Mouse (Mus musculus): ENCODE results near the gene Gm7361.
"Not testable (repeated sequence)": the region's sequence is repeated elsewhere in the genome, so short reads cannot be mapped to it uniquely, and the experiment has no call there.

The Gm7361 gene

DNA sequence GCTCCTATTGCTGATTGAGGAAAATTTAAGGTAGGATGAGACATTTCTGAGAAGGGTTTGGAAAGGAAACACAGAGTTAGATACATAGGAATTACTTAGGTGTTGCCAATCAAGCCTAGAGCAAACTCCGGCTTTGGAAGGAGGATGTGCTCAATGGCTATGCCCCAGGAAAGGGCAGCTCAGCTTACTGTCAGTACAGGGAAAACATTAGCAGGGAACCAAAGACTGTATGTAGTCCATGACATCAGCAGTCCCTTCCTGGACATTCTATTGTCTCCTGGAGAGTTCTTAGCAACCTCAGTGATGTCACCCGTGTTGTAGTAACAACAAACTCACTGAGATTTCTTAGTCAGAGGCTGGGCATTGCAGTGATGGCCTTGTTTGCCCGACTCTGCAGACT lies at the start of gene Gm7361:
TSS of gene Gm7361 (plus strand) at position 301 of the 400 bp plus-strand sequence.
- not testable (repeated sequence) for DNase-seq

DNA sequence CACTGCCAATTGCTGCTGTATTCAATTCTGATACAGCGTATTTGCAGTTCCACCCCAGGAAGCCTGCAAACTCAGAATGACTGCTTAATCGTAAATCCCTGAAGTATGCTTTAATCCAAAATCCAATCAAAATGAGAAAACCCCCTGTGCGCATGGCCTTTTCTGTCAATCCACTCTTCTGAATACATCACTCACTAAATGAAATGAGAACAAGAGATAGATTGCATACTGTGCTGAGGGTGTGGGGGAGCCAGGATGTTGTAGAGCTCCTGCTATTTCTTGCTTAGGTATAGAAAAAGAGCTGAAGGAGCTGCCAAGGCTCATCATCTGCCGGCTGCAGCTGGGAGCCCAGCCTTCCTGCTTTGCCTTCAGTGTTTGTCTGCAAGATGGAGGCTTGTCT lies 46.5 kb upstream of the Gm7361 start:
- no peak for DNase-seq

DNA sequence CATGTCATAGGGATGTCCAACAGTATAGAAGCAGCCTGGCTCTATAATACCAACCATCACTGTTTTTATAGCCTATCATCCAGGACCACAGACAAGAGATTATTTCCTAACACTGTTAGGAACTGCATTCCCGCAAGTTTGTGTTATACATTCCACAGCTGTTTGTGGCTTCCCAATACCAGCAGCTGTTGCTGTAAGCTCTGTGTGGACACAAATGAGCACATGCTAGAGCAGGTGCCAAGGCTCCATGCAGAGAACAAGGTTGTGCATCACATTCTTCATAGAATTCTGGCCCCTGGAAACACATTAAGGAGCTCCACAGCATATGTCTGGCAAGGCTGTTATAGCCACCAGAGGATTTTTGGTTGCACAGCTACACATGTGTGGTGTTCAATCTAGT lies 35.4 kb upstream of the Gm7361 start:
- no peak for DNase-seq

DNA sequence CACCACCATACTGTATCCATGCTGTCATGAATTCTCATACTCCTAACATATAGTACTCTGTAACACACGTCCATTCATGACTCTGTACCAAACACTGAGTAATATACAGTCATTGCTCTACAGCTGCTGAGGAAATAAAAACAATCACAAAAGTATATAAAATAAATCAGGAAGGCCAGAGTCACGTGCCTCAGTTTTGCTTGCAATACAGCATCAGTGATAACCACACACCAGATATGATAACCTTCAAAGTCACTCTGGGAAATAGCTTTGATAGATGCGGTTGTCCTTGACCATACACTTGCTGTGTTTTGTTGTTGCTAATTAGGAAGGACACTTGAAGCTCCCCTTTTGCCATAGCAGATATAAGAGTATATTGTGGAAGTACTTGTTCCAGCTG lies 9.2 kb downstream of the Gm7361 start:
- DNase-seq: not testable (repeated sequence)

DNA sequence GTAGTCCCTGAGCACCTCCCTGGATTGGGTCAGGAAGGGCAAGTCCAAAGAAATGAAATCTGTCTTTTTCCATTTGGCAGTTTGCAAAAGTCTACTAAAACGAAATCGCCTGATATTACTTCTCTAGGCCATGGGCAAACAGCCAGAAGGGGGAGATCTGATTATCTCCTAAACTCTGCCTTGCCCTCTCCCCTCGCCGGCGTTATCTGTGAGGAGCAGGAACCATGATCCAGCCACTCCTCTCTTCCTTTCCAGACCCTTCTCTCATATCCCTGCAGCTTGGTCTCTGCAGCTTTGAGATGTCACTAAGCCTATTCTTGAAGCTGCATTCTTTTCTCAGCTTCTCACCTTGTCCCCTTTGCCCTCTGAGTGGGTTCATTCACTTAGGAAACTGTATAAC lies 22.9 kb downstream of the Gm7361 start:
- DNase-seq: no peak

DNA sequence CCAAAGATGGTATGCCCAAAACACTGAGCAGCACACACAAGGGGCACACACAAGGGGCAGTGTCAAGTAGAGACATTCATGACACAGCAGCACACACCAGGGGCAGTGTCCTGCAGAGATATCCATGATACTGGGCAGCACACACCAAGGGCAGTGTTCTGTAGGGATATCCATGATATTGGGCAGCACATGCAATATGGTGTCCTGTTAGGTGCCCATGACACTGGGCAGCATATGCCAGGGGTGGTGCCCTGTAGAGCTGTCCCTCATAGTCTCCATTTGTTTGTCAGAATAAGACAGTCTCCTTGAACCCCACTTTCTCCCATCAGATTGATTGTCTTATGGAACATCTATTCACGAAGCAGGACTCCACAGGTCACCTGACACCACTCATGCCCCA lies 24.2 kb downstream of the Gm7361 start:
- DNase-seq: no peak

DNA sequence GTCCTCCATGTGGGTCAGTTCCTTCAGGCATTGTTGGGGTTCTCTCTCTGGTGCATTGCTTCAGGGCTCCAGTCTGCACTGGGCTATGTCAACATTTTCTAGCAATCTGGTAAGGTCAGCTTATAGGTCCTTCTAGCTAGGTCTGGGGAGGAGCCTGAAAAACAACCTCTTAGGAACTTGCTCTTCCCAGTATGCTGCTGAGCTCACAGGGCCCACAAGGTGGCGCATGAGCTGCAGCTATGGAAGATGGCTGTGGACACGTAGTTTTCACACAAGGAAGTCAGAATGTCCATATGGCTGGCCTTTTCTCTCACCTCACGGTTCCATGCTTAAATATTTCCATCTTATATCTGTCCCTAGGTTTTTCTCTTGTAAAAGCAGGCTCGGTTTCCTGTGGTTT lies 24.8 kb downstream of the Gm7361 start:
- DNase-seq: peak; percentile 12

DNA sequence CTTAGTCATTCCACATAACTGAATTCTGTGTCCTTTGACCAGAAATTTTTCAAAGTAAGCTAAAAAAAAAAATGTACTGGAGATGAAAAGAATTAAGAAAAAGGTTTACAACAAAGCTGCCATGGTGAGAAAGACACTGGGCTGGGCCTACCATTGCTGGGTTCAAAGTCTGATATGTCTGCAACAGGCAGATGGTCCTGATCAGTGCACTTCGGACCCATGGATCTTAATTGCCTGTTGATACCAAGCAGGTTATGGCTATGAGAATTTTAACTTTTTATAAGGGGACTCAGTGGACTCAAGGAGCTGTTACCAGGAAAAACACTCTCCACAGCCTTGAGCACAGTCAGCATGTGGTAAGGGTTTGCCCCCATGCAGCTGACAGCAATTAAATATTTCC lies 25.9 kb downstream of the Gm7361 start:
- DNase-seq: no peak

DNA sequence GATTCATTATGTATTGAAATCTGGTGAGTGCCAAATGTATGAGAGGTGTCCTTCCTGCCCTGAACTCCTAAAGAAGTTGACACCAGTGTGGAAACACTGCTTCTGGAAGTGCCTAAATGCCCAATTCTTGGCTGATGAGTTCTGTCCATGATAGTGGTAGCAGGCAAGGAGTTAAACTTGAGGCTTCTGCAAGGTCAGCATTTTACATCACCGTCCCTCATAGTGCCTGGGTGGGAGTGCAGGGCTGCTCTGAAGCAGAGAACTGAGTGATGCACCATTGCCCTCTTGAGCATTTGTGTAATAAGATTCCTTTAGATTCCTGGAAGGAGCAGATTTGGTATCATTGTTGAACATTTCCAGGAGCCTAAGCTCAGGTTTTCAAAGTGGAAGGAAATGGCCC lies 34.1 kb downstream of the Gm7361 start:
- no peak for DNase-seq

DNA sequence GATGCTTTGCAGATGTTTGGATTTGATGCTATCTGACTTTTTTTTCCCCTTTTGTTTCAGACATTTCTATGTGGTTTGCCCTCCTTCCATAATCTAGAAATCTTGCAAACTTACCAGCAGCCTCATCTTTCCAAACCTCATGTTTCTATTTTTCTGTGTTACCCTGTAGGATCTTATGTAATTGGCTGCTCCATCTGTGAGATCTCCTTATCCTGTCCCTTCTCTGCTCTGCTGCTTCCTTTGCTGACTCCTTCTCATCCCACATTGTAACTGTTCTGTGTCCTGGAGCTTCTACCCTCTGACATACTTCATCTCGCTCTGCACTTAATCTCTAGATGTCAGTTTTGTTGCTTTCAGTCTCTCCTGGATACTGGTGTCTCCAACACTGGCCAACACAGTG lies 35.8 kb downstream of the Gm7361 start:
- DNase-seq: no peak
